Mouse (Mus musculus): Measurements from ENCODE around the gene Hmga2. TPM values are rescaled to one million over a fixed set of nuclear protein-coding genes. Genes with fewer than 3 reads are reported as not detected.

Hmga2 gene
- polyA plus RNA-seq, 1 experiment from 2014 or later = 113 TPM

GRCm38 (mm10) chr10:120319614-120320013, 156.7 kb downstream of the Hmga2 start:
- H3K27me3 ChIP-seq (ENCODE audit: control insufficient read depth, insufficient read depth, low read length) = no peaks in the 10 kb centered on the region
- H3K36me3 ChIP-seq (replicated peaks; ENCODE audit: control insufficient read depth, insufficient read depth, low read depth, low read length) = no peaks in the 10 kb centered on the region
- H3K4me2 ChIP-seq (ENCODE audit: low read depth, low read length) = no peak overlapping the region
- ATAC-seq (replicated peaks; ENCODE audit: insufficient number of reproducible peaks, low FRiP score, low TSS enrichment, low read depth) (no peak), DNase-seq (ENCODE audit: low spot score) (no peak)
- no peak overlapping the region for H3K9ac ChIP-seq (replicated peaks; ENCODE audit: low read length)
- H3K9me3 ChIP-seq (replicated peaks; ENCODE audit: control insufficient read depth, low read length) = no peaks in the 10 kb centered on the region
- no peaks in the 10 kb centered on the region for H3K4me1 ChIP-seq (ENCODE audit: control insufficient read depth, insufficient read depth, low read length)
- WGBS = 87% methylated on average over 12 of the region's 12 CpGs
- H3K4me3 ChIP-seq (ENCODE audit: low read depth, low read length) = no peak overlapping the region
- no peak overlapping the region for H3K27ac ChIP-seq (replicated peaks; ENCODE audit: low read depth, low read length)

MicroRNAs within 50 kb of the gene (microRNA counts, 519-probe panel; counts per million panel counts)
- not detected for microRNA mmu-miR-763

Small RNA genes lying within 50 kb of the gene (microRNA-seq; reads per million reads assigned to microRNA genes)
- not detected for gene Mir763 (ENCODE audit: borderline number of aligned reads)

Other genes with a start within 250 kb of the Hmga2 start
- 49.1 and 56.4 TPM in 2 replicates for gene Llph, start 249.4 kb downstream of the Hmga2 start, polyA plus RNA-seq (2014; fragmentation: Nextera tagmentation; extraction: Ambion mirVana)

All from embryonic facial prominence, embryonic 11.5 days (tissue).